Mouse (Mus musculus) CH12.LX (cell line): Measurements from ENCODE around the gene Dync1i1.

Experiments
- BHLHE40 ChIP-seq: IDR thresholded peaks from 2 replicates; pipeline ENCODE4 v1.6.1; 2011; ENCODE audit warnings: mild to moderate bottlenecking, low read depth, low read length, improper control_type of control experiment
- CHD1 ChIP-seq: IDR thresholded peaks from 2 replicates; pipeline ENCODE4 v1.6.1; 2012; ENCODE audit warnings: low read depth, low read length, improper control_type of control experiment, inconsistent platforms
- CTCF ChIP-seq, 2 experiments: IDR thresholded peaks in 1 of 2; conservative IDR thresholded peaks in 1 of 2; 2 replicates each; pipeline ENCODE4 v1.5.1; 2011 to 2012; ENCODE audit warnings: low read depth in 2 of 2, low read length in 2 of 2, improper control_type of control experiment in 1 of 2, inconsistent platforms in 1 of 2, mild to moderate bottlenecking in 1 of 2, moderate library complexity in 1 of 2
- E2F4 ChIP-seq: IDR thresholded peaks from 2 replicates; pipeline ENCODE4 v1.6.1; 2011; ENCODE audit warnings: low read depth, low read length, improper control_type of control experiment; ENCODE audit not compliant: insufficient replicate concordance
- ELF1 ChIP-seq: IDR thresholded peaks from 2 replicates; pipeline ENCODE4 v1.6.1; 2014; ENCODE audit warnings: low read depth, mild to moderate bottlenecking, inconsistent platforms, low read length, improper control_type of control experiment
- EP300 ChIP-seq: IDR thresholded peaks from 2 replicates; pipeline ENCODE4 v1.6.1; 2011; ENCODE audit warnings: low read length, improper control_type of control experiment
- ETS1 ChIP-seq: conservative IDR thresholded peaks from 2 replicates; pipeline ENCODE4 v1.6.1; 2012; ENCODE audit warnings: low read depth, mild to moderate bottlenecking, inconsistent platforms, low read length, improper control_type of control experiment, moderate library complexity
- JUND ChIP-seq: conservative IDR thresholded peaks from 2 replicates; pipeline ENCODE4 v1.6.1; 2011; ENCODE audit warnings: low read depth, low read length, improper control_type of control experiment
- NRF1 ChIP-seq: IDR thresholded peaks from 2 replicates; pipeline ENCODE4 v1.6.1; 2014; ENCODE audit warnings: low read depth, mild to moderate bottlenecking, inconsistent platforms, low read length, improper control_type of control experiment, moderate library complexity
- POLR2A ChIP-seq: IDR thresholded peaks from 2 replicates; pipeline ENCODE4 v1.6.1; 2011; ENCODE audit warnings: low read depth, mild to moderate bottlenecking, improper control_type of control experiment, low read length
- USF1 ChIP-seq: IDR thresholded peaks from 2 replicates; pipeline ENCODE4 v1.6.1; 2014; ENCODE audit warnings: low read depth, mild to moderate bottlenecking, inconsistent platforms, low read length, improper control_type of control experiment
- ZKSCAN1 ChIP-seq: IDR thresholded peaks from 2 replicates; pipeline ENCODE4 v1.6.1; 2012; ENCODE audit warnings: low read depth, inconsistent platforms, low read length, improper control_type of control experiment, borderline replicate concordance
- ZNF384 ChIP-seq: IDR thresholded peaks from 2 replicates; pipeline ENCODE4 v1.6.1; 2012; ENCODE audit warnings: low read depth, low read length, improper control_type of control experiment, inconsistent platforms

DNA sequence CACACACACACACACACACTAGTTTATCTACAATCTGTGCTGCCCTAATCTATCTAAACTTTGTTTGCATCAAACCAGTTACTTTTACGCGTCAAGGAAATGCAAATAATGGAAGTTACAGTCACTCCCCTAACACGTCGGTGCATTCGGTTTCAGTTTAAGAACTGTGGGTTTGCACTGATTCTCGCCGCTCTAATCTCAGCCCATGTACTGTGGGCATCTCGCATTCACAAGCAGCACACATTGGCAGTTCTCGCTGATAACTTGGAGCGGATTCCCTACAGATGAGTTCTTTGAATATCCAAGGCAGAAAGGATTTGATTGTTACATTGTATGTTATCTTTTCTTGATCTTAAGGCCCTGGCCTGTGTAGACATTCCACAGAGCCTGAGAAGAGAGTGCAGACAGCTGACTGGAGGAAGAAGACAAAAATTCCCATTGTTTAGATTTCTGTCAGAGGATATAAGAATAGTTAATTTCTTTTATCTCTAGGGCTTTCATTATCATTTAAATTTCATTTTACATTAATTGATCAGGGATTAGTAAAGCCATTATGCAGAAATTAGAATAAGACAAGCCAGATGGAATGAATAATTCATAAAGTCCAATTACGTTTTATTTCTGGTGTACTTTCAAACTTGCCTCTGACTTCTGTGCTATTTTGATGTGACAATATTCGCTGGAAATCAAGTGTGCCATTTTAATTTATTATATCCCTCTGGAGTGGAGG is 279.5 kb downstream of the Dync1i1 start:
- no peak for TF ChIP-seq JUND
- TF ChIP-seq ETS1: no peak
- TF ChIP-seq CTCF (conservative IDR thresholded peaks at IDR 0.05 in 1 of 2, IDR thresholded peaks at IDR 0.05 in 1 of 2; ENCODE audit: low read depth in 2 of 2, low read length in 2 of 2): no peak
- no peak for TF ChIP-seq E2F4
- TF ChIP-seq USF1: no peak
- no peak for TF ChIP-seq CHD1
- TF ChIP-seq POLR2A: no peak
- TF ChIP-seq ZKSCAN1: no peak
- no peak for TF ChIP-seq NRF1
- no peak for TF ChIP-seq ZNF384
- no peak for TF ChIP-seq EP300
- TF ChIP-seq ELF1: no peak
- TF ChIP-seq BHLHE40: no peak
